Mouse (Mus musculus): ENCODE measurements at regions not wholly inside any gene's neighbourhood (a gene's known extent, or its start where the extent isn't known, plus 50 kb on each side); places are given as distances from the start of the nearest gene placed in this dataset.

GRCm38 (mm10) chr13:84680971-84681370, 458.9 kb downstream of the Tmem161b start:
- no peak overlapping the region for H3K4me3 ChIP-seq
- ATAC-seq (ENCODE audit: low FRiP score, low read depth), result no peak
- no peak overlapping the region for H3K9ac ChIP-seq
- no peaks in the 10 kb centered on the region for H3K9me3 ChIP-seq
- H3K27ac ChIP-seq (replicated peaks), result no peak overlapping the region
- no peak overlapping the region for H3K4me2 ChIP-seq
- no peaks in the 10 kb centered on the region for H3K36me3 ChIP-seq
- no peaks in the 10 kb centered on the region for H3K4me1 ChIP-seq (replicated peaks)
- H3K27me3 ChIP-seq, result no peaks in the 10 kb centered on the region
- 31% methylated on average over 2 of the region's 2 CpGs for WGBS

GRCm38 (mm10) chr13:84685930-84686329, 463.8 kb downstream of the Tmem161b start:
- Histone ChIP-seq H3K27me3 (no peaks in the 10 kb centered on the region), H3K36me3 (no peaks in the 10 kb centered on the region), H3K4me3 (no peak overlapping the region), H3K9ac (no peak overlapping the region), H3K27ac (replicated peaks) (no peak overlapping the region), H3K4me2 (no peak overlapping the region), H3K4me1 (replicated peaks) (no peaks in the 10 kb centered on the region), H3K9me3 (no peaks in the 10 kb centered on the region)
- WGBS, result 73% methylated on average over 2 of the region's 2 CpGs
- ATAC-seq (ENCODE audit: low FRiP score, low read depth), result no peak

- Histone ChIP-seq H3K9me3 (no peaks in the 10 kb centered on the region), H3K4me3 (no peak overlapping the region), H3K27me3 (no peaks in the 10 kb centered on the region), H3K4me1 (replicated peaks) (no peaks in the 10 kb centered on the region), H3K36me3 (no peaks in the 10 kb centered on the region), H3K4me2 (no peak overlapping the region), H3K9ac (no peak overlapping the region), H3K27ac (replicated peaks) (no peak overlapping the region)
- 95% methylated on average over 2 of the region's 2 CpGs for WGBS
- no peak for ATAC-seq (ENCODE audit: low FRiP score, low read depth)
Measured at GRCm38 (mm10) chr13:84693462-84693861, 471.4 kb downstream of the Tmem161b start.

- Histone ChIP-seq H3K36me3 (no peaks in the 10 kb centered on the region), H3K27ac (replicated peaks) (no peak overlapping the region), H3K4me1 (replicated peaks) (no peaks in the 10 kb centered on the region), H3K9ac (no peak overlapping the region), H3K4me2 (no peak overlapping the region), H3K4me3 (no peak overlapping the region), H3K9me3 (no peaks in the 10 kb centered on the region), H3K27me3 (no peaks in the 10 kb centered on the region)
- no peak for ATAC-seq (ENCODE audit: low FRiP score, low read depth)
- 55% methylated on average over 3 of the region's 3 CpGs for WGBS
Measured at GRCm38 (mm10) chr13:84698472-84699080, 476.5 kb downstream of the Tmem161b start.

GRCm38 (mm10) chr13:84741231-84741630, 448.0 kb upstream of the Ccnh start:
- H3K9me3 ChIP-seq, result no peaks in the 10 kb centered on the region
- H3K36me3 ChIP-seq, result no peaks in the 10 kb centered on the region
- H3K27me3 ChIP-seq, result no peaks in the 10 kb centered on the region
- 83% methylated on average over 4 of the region's 4 CpGs for WGBS
- no peak overlapping the region for H3K4me3 ChIP-seq
- no peak overlapping the region for H3K9ac ChIP-seq
- H3K4me1 ChIP-seq (replicated peaks), result no peaks in the 10 kb centered on the region
- H3K4me2 ChIP-seq, result no peak overlapping the region
- no peak for ATAC-seq (ENCODE audit: low FRiP score, low read depth)
- no peak overlapping the region for H3K27ac ChIP-seq (replicated peaks)

- Histone ChIP-seq H3K9ac (no peak overlapping the region), H3K27me3 (no peaks in the 10 kb centered on the region), H3K9me3 (no peaks in the 10 kb centered on the region), H3K4me3 (no peak overlapping the region), H3K36me3 (no peaks in the 10 kb centered on the region), H3K27ac (replicated peaks) (no peak overlapping the region), H3K4me1 (replicated peaks) (no peaks in the 10 kb centered on the region), H3K4me2 (no peak overlapping the region)
- no peak for ATAC-seq (ENCODE audit: low FRiP score, low read depth)
- WGBS, result 88% methylated on average over 2 of the region's 2 CpGs
Measured at GRCm38 (mm10) chr13:84748331-84748730, 440.9 kb upstream of the Ccnh start.

- H3K36me3 ChIP-seq, result no peaks in the 10 kb centered on the region
- H3K27me3 ChIP-seq, result no peaks in the 10 kb centered on the region
- H3K27ac ChIP-seq (replicated peaks), result no peak overlapping the region
- no peak overlapping the region for H3K4me3 ChIP-seq
- H3K9ac ChIP-seq, result no peak overlapping the region
- no peaks in the 10 kb centered on the region for H3K9me3 ChIP-seq
- no peak for ATAC-seq (ENCODE audit: low FRiP score, low read depth)
- no peaks in the 10 kb centered on the region for H3K4me1 ChIP-seq (replicated peaks)
- WGBS, result 97% methylated on average over 1 of the region's 1 CpGs
- H3K4me2 ChIP-seq, result no peak overlapping the region
Measured at GRCm38 (mm10) chr13:84749214-84749613, 440.0 kb upstream of the Ccnh start.

- H3K4me1 ChIP-seq (replicated peaks), result 0 out of 2 replicates have a peak, but pooled peaks cover 3% of the 10 kb centered on the region
- ATAC-seq (ENCODE audit: low FRiP score, low read depth), result no peak
- no peaks in the 10 kb centered on the region for H3K9me3 ChIP-seq
- no peak overlapping the region for H3K4me3 ChIP-seq
- H3K36me3 ChIP-seq, result no peaks in the 10 kb centered on the region
- H3K27ac ChIP-seq (replicated peaks), result no peak overlapping the region
- no peaks in the 10 kb centered on the region for H3K27me3 ChIP-seq
- H3K9ac ChIP-seq, result no peak overlapping the region
- H3K4me2 ChIP-seq, result no peak overlapping the region
- WGBS, result 94% methylated on average over 2 of the region's 2 CpGs
Measured at GRCm38 (mm10) chr13:84750136-84750535, 439.1 kb upstream of the Ccnh start.

- Histone ChIP-seq H3K9me3 (no peaks in the 10 kb centered on the region), H3K9ac (no peak overlapping the region), H3K4me3 (no peak overlapping the region), H3K27ac (replicated peaks) (no peak overlapping the region), H3K4me2 (no peak overlapping the region), H3K36me3 (no peaks in the 10 kb centered on the region), H3K27me3 (no peaks in the 10 kb centered on the region), H3K4me1 (replicated peaks) (0 out of 2 replicates have a peak, but pooled peaks cover 3% of the 10 kb centered on the region)
- no peak for ATAC-seq (ENCODE audit: low FRiP score, low read depth)
- WGBS, result 64% methylated on average over 2 of the region's 2 CpGs
Measured at GRCm38 (mm10) chr13:84751576-84752490, 437.4 kb upstream of the Ccnh start.

GRCm38 (mm10) chr13:84752491-84752820, 436.8 kb upstream of the Ccnh start:
- Histone ChIP-seq H3K4me1 (replicated peaks) (0 out of 2 replicates have a peak, but pooled peaks cover 3% of the 10 kb centered on the region), H3K9ac (no peak overlapping the region), H3K36me3 (no peaks in the 10 kb centered on the region), H3K4me3 (no peak overlapping the region), H3K27me3 (no peaks in the 10 kb centered on the region), H3K4me2 (no peak overlapping the region), H3K27ac (replicated peaks) (no peak overlapping the region), H3K9me3 (no peaks in the 10 kb centered on the region)
- ATAC-seq (ENCODE audit: low FRiP score, low read depth), result no peak
- 76% methylated on average over 4 of the region's 4 CpGs for WGBS

GRCm38 (mm10) chr13:84753751-84754500, 435.3 kb upstream of the Ccnh start:
- Histone ChIP-seq H3K4me2 (no peak overlapping the region), H3K27ac (replicated peaks) (no peak overlapping the region), H3K27me3 (no peaks in the 10 kb centered on the region), H3K4me1 (replicated peaks) (peaks cover 9% of the 10 kb centered on the region), H3K9me3 (no peaks in the 10 kb centered on the region), H3K36me3 (no peaks in the 10 kb centered on the region), H3K9ac (no peak overlapping the region), H3K4me3 (no peak overlapping the region)
- ATAC-seq (ENCODE audit: low FRiP score, low read depth), result no peak
- WGBS, result 45% methylated on average over 4 of the region's 4 CpGs
